In genomic region chr7:107823867-107824266, GRCm38 (mm10) we compare ENCODE assay signal across 15 mouse cellular contexts. TPM values are rescaled to one million over a fixed set of nuclear protein-coding genes. Genes with fewer than 3 reads are reported as not detected.
"Had no signal": no experiment of that assay in that cellular context is flagged by ENCODE, and none has a peak within 500 bp of the region (broad histone marks: within the 10 kb centered on the region; RNA-seq: fewer than 3 reads in every experiment).

No protein-coding gene starts in this region.

RNA-seq across cellular contexts. Expression of gene Olfr469, which starts 1.5 kb away (rescaled TPM):
- total RNA-seq: heart, postnatal 10 days; heart, postnatal 14 days; heart, postnatal 25 days; heart, postnatal 36 days; heart, postnatal 4 days; hematopoietic stem cell, adult 5-6 weeks; hindbrain, postnatal 0 days; layer of hippocampus, adult 18-20 months; layer of hippocampus, adult 2 months; layer of hippocampus, adult 8-10 months; layer of hippocampus, postnatal 10 days; layer of hippocampus, postnatal 14 days; layer of hippocampus, postnatal 25 days; layer of hippocampus, postnatal 36 days; left cerebral cortex, adult 18-20 months had no signal

RNA-seq across cellular contexts. Expression of gene Olfr467, which starts 11.8 kb away (rescaled TPM):
- total RNA-seq: heart, postnatal 10 days; heart, postnatal 14 days; heart, postnatal 25 days; heart, postnatal 36 days; heart, postnatal 4 days; hematopoietic stem cell, adult 5-6 weeks; hindbrain, postnatal 0 days; layer of hippocampus, adult 18-20 months; layer of hippocampus, adult 2 months; layer of hippocampus, adult 8-10 months; layer of hippocampus, postnatal 10 days; layer of hippocampus, postnatal 14 days; layer of hippocampus, postnatal 25 days; layer of hippocampus, postnatal 36 days; left cerebral cortex, adult 18-20 months had no signal

RNA-seq across cellular contexts. Expression of gene Ovch2, which starts 22.9 kb away (rescaled TPM):
- total RNA-seq: heart, postnatal 10 days; heart, postnatal 14 days; heart, postnatal 25 days; heart, postnatal 36 days; heart, postnatal 4 days; hematopoietic stem cell, adult 5-6 weeks; hindbrain, postnatal 0 days; layer of hippocampus, adult 18-20 months; layer of hippocampus, adult 2 months; layer of hippocampus, adult 8-10 months; layer of hippocampus, postnatal 10 days; layer of hippocampus, postnatal 14 days; layer of hippocampus, postnatal 25 days; layer of hippocampus, postnatal 36 days; left cerebral cortex, adult 18-20 months had no signal

RNA-seq across cellular contexts. Expression of gene Olfr470, which starts 23.4 kb away (rescaled TPM):
- total RNA-seq: heart, postnatal 10 days; heart, postnatal 14 days; heart, postnatal 25 days; heart, postnatal 36 days; heart, postnatal 4 days; hematopoietic stem cell, adult 5-6 weeks; hindbrain, postnatal 0 days; layer of hippocampus, adult 18-20 months; layer of hippocampus, adult 2 months; layer of hippocampus, adult 8-10 months; layer of hippocampus, postnatal 10 days; layer of hippocampus, postnatal 14 days; layer of hippocampus, postnatal 25 days; layer of hippocampus, postnatal 36 days; left cerebral cortex, adult 18-20 months had no signal
